Mouse (Mus musculus) layer of hippocampus, adult 9-11 months (tissue): ENCODE results near the gene Sgo1.

Experiments used
- DNase-seq: peaks from one replicate; pipeline ENCODE4 v3.0.0; 2022

Gene Sgo1

GRCm38 (mm10) chr17:53643360-53643759 is 45.8 kb downstream of the Sgo1 start:
- DNase-seq: no peak

- DNase-seq: no peak
These were observed 57.8 kb downstream of the Sgo1 start for GRCm38 (mm10) chr17:53631344-53631743.

GRCm38 (mm10) chr17:53628131-53628530 is 61.0 kb downstream of the Sgo1 start:
- DNase-seq: no peak

GRCm38 (mm10) chr17:53627497-53627896 is 61.6 kb downstream of the Sgo1 start:
- DNase-seq: no peak

- no peak for DNase-seq
These were observed 63.0 kb downstream of the Sgo1 start for GRCm38 (mm10) chr17:53626160-53626559.
